Mouse (Mus musculus) CH12.LX (cell line): ENCODE data around the gene Esam. TPM values are rescaled to one million over a fixed set of nuclear protein-coding genes. Genes with fewer than 3 reads are reported as not detected.

Experiments
- DNase-seq: peaks from one replicate; pipeline ENCODE4 v3.0.0-alpha.2; 2013; ENCODE audit errors: extremely low read depth
- H3K27ac ChIP-seq: 2 replicates; pipeline ENCODE4 v1.5.1; 2012; ENCODE audit warnings: low read depth, mild to moderate bottlenecking, control low read depth, moderate library complexity; ENCODE audit not compliant: insufficient read depth
- H3K27me3 ChIP-seq: replicated peaks from 2 replicates; pipeline ENCODE3; 2012; ENCODE audit warnings: inconsistent platforms
- H3K36me3 ChIP-seq, 2 experiments: replicated peaks in 1 of 2; 2 replicates each; pipeline versions ENCODE3 to v1.6.1; 2012; ENCODE audit warnings: inconsistent platforms in 1 of 2, low read length in 1 of 2, mild to moderate bottlenecking in 1 of 2, mixed read lengths in 1 of 2, moderate library complexity in 1 of 2; ENCODE audit not compliant: control insufficient read depth in 1 of 2, insufficient read depth in 1 of 2
- H3K4me1 ChIP-seq, 2 experiments: 2 replicates each; pipeline ENCODE4 v1.6.1; 2012; ENCODE audit warnings: inconsistent platforms in 1 of 2, moderate library complexity in 1 of 2; ENCODE audit not compliant: insufficient read depth in 2 of 2, control insufficient read depth in 1 of 2
- H3K4me2 ChIP-seq: 2 replicates; pipeline ENCODE4 v1.6.1; 2012; ENCODE audit warnings: low read depth, mild to moderate bottlenecking, control low read depth; ENCODE audit not compliant: poor library complexity, insufficient read depth, severe bottlenecking
- H3K4me3 ChIP-seq, 3 experiments: fragments of 150-350 bp in 1 of 3; sonication (generic) in 1 of 3; replicated peaks in 1 of 3; 2 replicates each; pipeline versions ENCODE3 to v1.5.1; 2011 to 2012; ENCODE audit warnings: low read depth in 2 of 3, low read length in 2 of 3, mild to moderate bottlenecking in 2 of 3, moderate library complexity in 2 of 3, control low read depth in 1 of 3, improper control_type of control experiment in 1 of 3, inconsistent platforms in 1 of 3, mixed read lengths in 1 of 3; ENCODE audit not compliant: poor library complexity in 1 of 3
- H3K79me2 ChIP-seq: replicated peaks from 2 replicates; pipeline ENCODE4 v1.6.1; 2012; ENCODE audit warnings: mild to moderate bottlenecking, moderate library complexity; ENCODE audit not compliant: control insufficient read depth, poor library complexity, insufficient read depth, severe bottlenecking; ENCODE audit errors: extremely low read depth
- H3K9ac ChIP-seq: 2 replicates; pipeline ENCODE4 v1.6.1; 2012; ENCODE audit warnings: low read depth, mild to moderate bottlenecking, control low read depth, moderate library complexity; ENCODE audit not compliant: insufficient read depth
- H3K9me3 ChIP-seq: replicated peaks from 2 replicates; pipeline ENCODE3; 2012; ENCODE audit warnings: low read length, inconsistent platforms, mixed read lengths
- BHLHE40 ChIP-seq: IDR thresholded peaks from 2 replicates; pipeline ENCODE4 v1.6.1; 2011; ENCODE audit warnings: mild to moderate bottlenecking, low read depth, low read length, improper control_type of control experiment
- E2F4 ChIP-seq: IDR thresholded peaks from 2 replicates; pipeline ENCODE4 v1.6.1; 2011; ENCODE audit warnings: low read depth, low read length, improper control_type of control experiment; ENCODE audit not compliant: insufficient replicate concordance
- ETS1 ChIP-seq: conservative IDR thresholded peaks from 2 replicates; pipeline ENCODE4 v1.6.1; 2012; ENCODE audit warnings: low read depth, mild to moderate bottlenecking, inconsistent platforms, low read length, improper control_type of control experiment, moderate library complexity
- GABPA ChIP-seq: IDR thresholded peaks from 2 replicates; pipeline ENCODE4 v1.6.1; 2012; ENCODE audit warnings: low read depth, low read length, improper control_type of control experiment, inconsistent platforms; ENCODE audit not compliant: insufficient replicate concordance
- IRF4 ChIP-seq: IDR thresholded peaks from 2 replicates; pipeline ENCODE4 v1.6.1; 2014; ENCODE audit warnings: low read depth, mild to moderate bottlenecking, inconsistent platforms, low read length, improper control_type of control experiment
- JUN ChIP-seq: IDR thresholded peaks from 2 replicates; pipeline ENCODE4 v1.6.1; 2011; ENCODE audit warnings: low read depth, mild to moderate bottlenecking, low read length, improper control_type of control experiment, moderate library complexity; ENCODE audit not compliant: insufficient read depth
- JUND ChIP-seq: conservative IDR thresholded peaks from 2 replicates; pipeline ENCODE4 v1.6.1; 2011; ENCODE audit warnings: low read depth, low read length, improper control_type of control experiment
- KAT2A ChIP-seq: IDR thresholded peaks from 2 replicates; pipeline ENCODE4 v1.6.1; 2012; ENCODE audit warnings: low read length, improper control_type of control experiment, inconsistent platforms; ENCODE audit not compliant: insufficient replicate concordance
- MAFK ChIP-seq: IDR thresholded peaks from 2 replicates; pipeline ENCODE4 v1.6.1; 2011; ENCODE audit warnings: low read length, improper control_type of control experiment; ENCODE audit not compliant: insufficient replicate concordance
- MAX ChIP-seq: IDR thresholded peaks from 2 replicates; pipeline ENCODE4 v1.6.1; 2011; ENCODE audit warnings: low read length, improper control_type of control experiment
- MAZ ChIP-seq: IDR thresholded peaks from 2 replicates; pipeline ENCODE4 v1.6.1; 2012; ENCODE audit warnings: low read depth, mild to moderate bottlenecking, inconsistent platforms, low read length, improper control_type of control experiment, moderate library complexity
- MXI1 ChIP-seq: IDR thresholded peaks from 2 replicates; pipeline ENCODE4 v1.6.1; 2011; ENCODE audit warnings: mild to moderate bottlenecking, low read depth, low read length, improper control_type of control experiment
- NELFE ChIP-seq: IDR thresholded peaks from 2 replicates; pipeline ENCODE4 v1.6.1; 2011; ENCODE audit warnings: low read depth, low read length, improper control_type of control experiment
- POLR2A ChIP-seq: IDR thresholded peaks from 2 replicates; pipeline ENCODE4 v1.6.1; 2011; ENCODE audit warnings: low read depth, mild to moderate bottlenecking, improper control_type of control experiment, low read length
- POLR2AphosphoS2 ChIP-seq: IDR thresholded peaks from 2 replicates; pipeline ENCODE4 v1.6.1; 2011; ENCODE audit warnings: low read depth, low read length, improper control_type of control experiment
- RAD21 ChIP-seq: IDR thresholded peaks from 2 replicates; pipeline ENCODE4 v1.6.1; 2011; ENCODE audit warnings: low read depth, mild to moderate bottlenecking, low read length, improper control_type of control experiment, moderate library complexity
- RCOR1 ChIP-seq: conservative IDR thresholded peaks from 2 replicates; pipeline ENCODE4 v1.6.1; 2012; ENCODE audit warnings: low read depth, mild to moderate bottlenecking, inconsistent platforms, low read length, improper control_type of control experiment
- SIN3A ChIP-seq: IDR thresholded peaks from 2 replicates; pipeline ENCODE4 v1.6.1; 2012; ENCODE audit warnings: low read length, improper control_type of control experiment, inconsistent platforms
- TBP ChIP-seq: conservative IDR thresholded peaks from 2 replicates; pipeline ENCODE4 v1.6.1; 2011; ENCODE audit warnings: low read depth, low read length, improper control_type of control experiment
- USF2 ChIP-seq: conservative IDR thresholded peaks from 2 replicates; pipeline ENCODE4 v1.6.1; 2011; ENCODE audit warnings: low read depth, low read length, improper control_type of control experiment
- dilution Hi-C: fragments of 300-500 bp; cut with MboI; formaldehyde crosslinking; loops from 2 replicates; pipeline ENCODE4 v1.14.3; 2020; ENCODE audit warnings: low sequenced_read_pairs; ENCODE audit not compliant: extremely low pct_unique_long_range_greater_than_20kb, extremely low pct_ligation_motif_present
- in situ Hi-C: fragments of 300-500 bp; cut with MboI; formaldehyde crosslinking; loops from 3 replicates; pipeline ENCODE4 v1.14.3; 2019; ENCODE audit warnings: low sequenced_read_pairs, low pct_ligation_motif_present, low pct_unique_long_range_greater_than_20kb, mixed read lengths
- polyA plus RNA-seq: library from polyadenylated mRNA; unstranded; fragments of >175 nt; gene quantifications from 2 replicates; pipeline ENCODE4 v1.2.1, GENCODE M21; 2012; ENCODE audit warnings: low read depth; ENCODE audit not compliant: insufficient read length
- total RNA-seq, 2 experiments: library from RNA; depleted of rRNA; stranded (reverse); fragments of 300-350 nt in 1 of 2; fragments of >200 nt in 1 of 2; gene quantifications; 2 replicates each; pipeline ENCODE4 v1.2.3; 2012 to 2014

The Esam gene
- total and polyA plus RNA-seq, 3 experiments = 0.21 to 0.42 (median 0.37) TPM

- Histone ChIP-seq H3K4me3 (no peak overlapping the region), H3K4me1 (peaks cover 5 to 20% of the 10 kb centered on the region in 2 experiments), H3K27ac (no peak overlapping the region), H3K9ac (no peak overlapping the region), H3K4me2 (no peak overlapping the region), H3K9me3 (no peaks in the 10 kb centered on the region), H3K27me3 (no peaks in the 10 kb centered on the region), H3K36me3 (no peaks in the 10 kb centered on the region), H3K79me2 (no peaks in the 10 kb centered on the region)
- in situ Hi-C loops = loop anchor here (10.0 kb wide), 2 partner anchors 83 to 117 kb away; no protein-coding TSS in a partner anchor
- DNase-seq = no peak
- dilution Hi-C loops = no loop called here
- no peak for TF ChIP-seq JUND
- no peak for TF ChIP-seq E2F4
- TF ChIP-seq MAFK = no peak
- TF ChIP-seq ETS1 = no peak
- TF ChIP-seq MAZ = no peak
- no peak for TF ChIP-seq USF2
- TF ChIP-seq MXI1 = no peak
- TF ChIP-seq MAX = no peak
- TF ChIP-seq BHLHE40 = no peak
- no peak for TF ChIP-seq JUN
- TF ChIP-seq KAT2A = no peak
- TF ChIP-seq RCOR1 = no peak
- no peak for TF ChIP-seq POLR2AphosphoS2
- no peak for TF ChIP-seq RAD21
- no peak for TF ChIP-seq NELFE
- TF ChIP-seq GABPA = no peak
- no peak for TF ChIP-seq TBP
- no peak for TF ChIP-seq SIN3A
These were observed 14.2 kb downstream of the Esam start for GRCm38 (mm10) chr9:37541851-37542642.

- Histone ChIP-seq H3K9ac (peak overlapping the region; percentile 23; the same call in 1 of the 2 replicates), H3K4me3 (peak overlapping the region in 2 of 3 experiments; percentile 30 to 50), H3K27me3 (peaks cover 2% of the 10 kb centered on the region), H3K4me1 (peaks cover 5 to 16% of the 10 kb centered on the region in 2 experiments), H3K79me2 (no peaks in the 10 kb centered on the region), H3K4me2 (peak overlapping the region; percentile 72), H3K27ac (no peak overlapping the region), H3K9me3 (no peaks in the 10 kb centered on the region)
- DNase-seq = no peak
- TF ChIP-seq TBP (0 out of 2 replicates have a peak, but pooled peaks have one; percentile 38), POLR2A (peak; percentile 36; the same call in 1 of the 2 replicates), NELFE (no peak), IRF4 (peak; percentile 80)
- TF ChIP-seq, all 38 proteins: peak for 3
- dilution Hi-C loops (no loop called here), in situ Hi-C loops (loop anchor here (10.0 kb wide), 2 partner anchors 81 to 119 kb away; no protein-coding TSS in a partner anchor)
- no peaks in the 10 kb centered on the region for H3K36me3 ChIP-seq
These were observed 16.1 kb downstream of the Esam start for GRCm38 (mm10) chr9:37543869-37544440.
